Mouse (Mus musculus): Measurements from ENCODE around the gene Mlip. TPM values are rescaled to one million over a fixed set of nuclear protein-coding genes. Genes with fewer than 3 reads are reported as not detected.
"Not testable (repeated sequence)": the region's sequence is repeated elsewhere in the genome, so short reads cannot be mapped to it uniquely, and the experiment has no call there.

The Mlip gene
- polyA plus RNA-seq, 1 experiment = 1.1 TPM

- DNase-seq (ENCODE audit: low spot score) = no peak
Observed at GRCm38 (mm10) chr9:77198250-77198649, 154.5 kb downstream of the Mlip start.

GRCm38 (mm10) chr9:77179486-77179885 lies 173.3 kb downstream of the Mlip start:
- DNase-seq (ENCODE audit: low spot score) = no peak

DNA sequence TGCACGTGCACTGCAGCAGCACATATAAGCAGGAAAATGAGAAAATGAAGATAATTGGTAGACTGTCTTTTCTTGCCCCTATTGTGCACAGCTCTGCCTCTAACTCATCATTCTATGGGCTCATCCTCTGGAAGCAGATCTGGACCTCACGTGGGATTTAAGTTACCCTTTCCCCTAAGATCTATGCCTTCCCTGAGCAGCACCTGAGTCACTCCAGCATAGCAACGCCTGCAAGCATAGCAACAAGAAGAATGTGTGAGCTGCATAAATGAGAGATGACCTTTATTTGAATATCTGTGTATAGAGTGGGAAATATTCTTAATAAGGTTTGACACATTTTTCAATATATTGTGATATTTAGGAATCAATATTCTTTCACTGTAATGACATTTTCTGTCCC lies 176.9 kb downstream of the Mlip start:
- no peak for DNase-seq (ENCODE audit: low spot score)

DNA sequence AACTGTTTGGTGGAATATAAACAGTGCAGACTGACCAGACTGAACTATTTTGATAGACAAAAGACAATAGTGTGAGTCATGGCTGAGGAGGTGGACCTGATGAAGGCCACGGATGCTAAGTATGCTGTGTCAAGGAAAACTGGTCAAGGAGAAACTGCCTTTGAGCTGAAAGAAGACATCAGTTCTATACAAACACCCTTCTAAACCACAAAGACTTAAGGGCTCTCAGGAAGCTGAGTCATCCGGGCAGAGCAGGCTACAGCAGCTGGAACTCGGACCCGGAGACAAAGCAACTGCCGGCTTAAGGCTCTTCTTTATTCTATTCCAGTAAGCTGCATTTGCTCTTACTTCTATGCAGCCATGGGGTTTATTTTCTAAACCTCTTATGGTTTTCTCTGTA lies 180.7 kb downstream of the Mlip start:
- DNase-seq (ENCODE audit: low spot score) = no peak

DNA sequence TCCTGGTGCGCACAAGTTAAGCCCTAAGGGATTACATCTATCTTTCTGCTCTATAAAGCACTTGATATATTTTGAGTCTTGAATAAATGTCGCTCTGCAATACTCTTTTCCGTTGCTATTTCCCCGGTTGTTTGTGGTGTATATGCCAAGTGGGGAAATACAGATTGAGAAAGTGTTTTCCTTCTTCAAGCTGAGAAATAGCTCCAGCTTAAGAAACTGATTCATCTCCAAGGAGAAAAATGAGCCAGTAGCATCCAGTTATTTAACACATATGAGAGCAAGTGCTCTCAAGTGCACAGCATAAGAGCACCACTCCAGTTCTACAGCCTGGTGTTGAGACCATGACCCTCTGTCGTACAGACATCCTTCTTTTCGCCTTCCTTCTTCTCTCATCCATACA lies 186.9 kb downstream of the Mlip start:
- DNase-seq (ENCODE audit: low spot score) = no peak

DNA sequence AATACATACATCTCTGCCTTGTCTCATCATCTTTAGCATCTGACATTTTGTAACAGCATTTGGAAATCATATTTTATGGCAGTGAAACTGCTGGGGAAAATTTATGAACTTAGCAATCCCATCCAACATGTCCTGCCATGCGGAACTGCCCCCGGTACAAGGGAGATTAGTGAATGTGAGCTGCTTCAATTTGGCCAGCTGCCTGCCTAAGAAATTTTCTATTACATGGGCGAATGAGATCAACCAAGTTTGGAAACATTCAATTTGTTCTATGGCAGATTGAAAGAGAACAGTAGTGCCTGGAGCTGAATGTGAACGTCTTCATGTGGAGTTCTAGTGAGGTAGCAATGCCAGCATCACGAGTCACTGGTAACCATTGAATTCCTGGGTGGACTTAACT lies 191.0 kb downstream of the Mlip start:
- DNase-seq (ENCODE audit: low spot score) = no peak

- no peak for DNase-seq (ENCODE audit: low spot score)
Observed at GRCm38 (mm10) chr9:77160277-77160926, 192.4 kb downstream of the Mlip start.

- DNase-seq (ENCODE audit: low spot score) = no peak
Observed at GRCm38 (mm10) chr9:77148518-77149257, 204.1 kb downstream of the Mlip start.

- DNase-seq (ENCODE audit: low spot score) = no peak
Observed at GRCm38 (mm10) chr9:77119735-77120134, 233.0 kb downstream of the Mlip start.

GRCm38 (mm10) chr9:77096886-77097285 lies 255.9 kb downstream of the Mlip start:
- DNase-seq (ENCODE audit: low spot score) = no peak

DNA sequence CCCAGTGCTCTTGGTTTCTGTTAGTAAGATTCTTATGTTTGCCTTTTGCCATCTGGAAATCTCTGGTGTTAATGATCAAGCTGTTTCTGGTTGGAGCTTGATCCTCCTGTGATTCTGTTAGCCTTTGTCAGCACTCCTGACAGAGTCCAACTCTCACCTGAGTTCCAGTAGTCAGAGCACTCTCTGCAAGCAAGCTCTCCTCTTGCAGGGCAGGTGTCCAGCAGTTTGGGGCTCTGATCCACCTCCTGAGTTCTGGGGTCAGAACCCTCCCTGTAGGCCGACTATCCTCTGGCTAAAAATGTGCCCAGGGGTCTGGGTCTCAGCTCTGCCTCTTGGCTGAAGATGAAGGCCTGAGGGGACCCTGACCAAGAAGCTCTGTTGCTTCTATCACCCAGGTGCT lies 269.5 kb downstream of the Mlip start:
- DNase-seq (ENCODE audit: low spot score) = not testable (repeated sequence)

DNA sequence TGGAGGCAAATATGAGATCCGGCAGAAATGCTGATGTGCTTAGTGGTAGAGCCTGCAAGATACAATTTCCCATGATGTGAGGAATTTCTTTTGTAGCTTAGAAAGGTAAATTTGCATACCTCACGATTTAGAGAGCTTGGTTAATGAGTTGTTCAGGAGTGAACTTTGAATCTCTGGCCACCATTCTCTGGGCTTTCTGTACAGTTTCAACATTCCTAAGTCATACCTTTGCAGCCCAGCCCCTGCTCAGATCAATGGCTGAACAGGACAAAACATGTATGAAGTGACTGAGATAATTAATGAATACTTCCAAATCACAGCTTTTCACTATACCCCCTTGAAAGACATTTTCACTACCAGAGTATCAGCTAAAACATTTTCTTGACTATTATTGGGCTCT lies 281.1 kb downstream of the Mlip start:
- DNase-seq (ENCODE audit: low spot score) = no peak

DNA sequence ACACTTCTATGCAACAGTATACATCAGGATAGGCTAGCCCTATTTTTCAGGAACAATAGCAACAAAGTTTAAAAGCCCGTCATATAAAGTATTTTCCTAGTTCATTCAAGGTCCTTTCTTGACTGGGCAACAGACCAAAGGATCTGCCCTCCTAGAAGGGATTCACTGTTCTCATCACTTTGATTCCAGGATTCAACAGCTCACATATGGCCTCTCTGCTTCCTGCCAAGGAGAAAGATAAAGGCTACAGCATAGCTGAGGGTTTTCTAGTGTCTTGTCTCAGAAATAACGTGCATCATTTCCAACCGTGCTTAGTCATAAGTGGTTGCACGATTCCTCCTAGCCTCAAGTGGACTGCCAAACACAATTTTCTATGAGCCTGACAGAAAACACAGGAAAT lies 296.2 kb downstream of the Mlip start:
- no peak for DNase-seq (ENCODE audit: low spot score)

GRCm38 (mm10) chr9:77054426-77055193 lies 298.2 kb downstream of the Mlip start:
- DNase-seq (ENCODE audit: low spot score) = no peak

Other genes with a start within 250 kb of the Mlip start
- 31.3 and 33.2 TPM in 2 replicates for gene Lrrc1, start 191.9 kb upstream of the Mlip start, polyA plus RNA-seq (2012; rRNA removed)

Measured in urinary bladder, adult 2 months (tissue).